Mouse (Mus musculus) heart, adult 2 months (tissue): Measurements from ENCODE around the gene Kremen2. TPM values are rescaled to one million over a fixed set of nuclear protein-coding genes. Genes with fewer than 3 reads are reported as not detected.

Experiments used
- DNase-seq, 2 experiments: peaks; one replicate each; pipeline ENCODE4 v3.0.0; 2021
- H3K27ac ChIP-seq: fragments of 200-600 bp; 2 replicates; pipeline ENCODE4 v1.8.1; 2022
- H3K27me3 ChIP-seq: fragments of 200-500 bp; 2 replicates; pipeline ENCODE4 v1.6.1; 2012; ENCODE audit warnings: mild to moderate bottlenecking, low read length, inconsistent platforms, mixed read lengths; ENCODE audit not compliant: control insufficient read depth, insufficient read depth
- H3K36me3 ChIP-seq: fragments of 200-500 bp; 2 replicates; pipeline ENCODE4 v1.6.1; 2012; ENCODE audit warnings: low read length, inconsistent platforms; ENCODE audit not compliant: control insufficient read depth, insufficient read depth
- H3K4me1 ChIP-seq: fragments of 200-500 bp; 2 replicates; pipeline ENCODE4 v1.6.1; 2011; ENCODE audit warnings: low read length; ENCODE audit not compliant: control insufficient read depth, insufficient read depth
- H3K4me3 ChIP-seq: fragments of 200-600 bp; 2 replicates; pipeline ENCODE4 v1.8.1; 2022
- H3K79me2 ChIP-seq: fragments of 200-500 bp; replicated peaks from 2 replicates; pipeline ENCODE4 v1.6.1; 2012; ENCODE audit warnings: mild to moderate bottlenecking, inconsistent platforms, low read length, moderate library complexity, mixed read lengths; ENCODE audit not compliant: control insufficient read depth, insufficient read depth
- H3K9ac ChIP-seq: fragments of 200-500 bp; 2 replicates; pipeline ENCODE4 v1.6.1; 2012; ENCODE audit warnings: low read depth, mild to moderate bottlenecking, control low read depth, inconsistent platforms, low read length, mixed read lengths
- CTCF ChIP-seq: fragments of 200-600 bp; IDR thresholded peaks from 2 replicates; pipeline ENCODE4 v1.8.1; 2022; ENCODE audit warnings: antibody characterized with exemption, mild to moderate bottlenecking, moderate library complexity
- EP300 ChIP-seq: fragments of 200-500 bp; IDR thresholded peaks from 2 replicates; pipeline ENCODE4 v1.6.1; 2011; ENCODE audit warnings: low read depth, low read length, control low read depth; ENCODE audit not compliant: insufficient read depth
- POLR2A ChIP-seq: fragments of 200-500 bp; IDR thresholded peaks from 2 replicates; pipeline ENCODE4 v1.6.1; 2011; ENCODE audit warnings: mild to moderate bottlenecking, low read depth, low read length, control low read depth; ENCODE audit not compliant: insufficient read depth
- WGBS: fragments of 180-500 bp; shearing (Covaris S2); methylation state at CpG from one replicate; pipeline ENCODE4 v1.1.7; 2018; 5-methylcytosine and 5-hydroxymethylcytosine counted together
- intact Hi-C: fragments of 180-260 bp; cut with DNase I; formaldehyde crosslinking; loops from one replicate; pipeline ENCODE4 v1.15.1; 2025
- polyA plus RNA-seq: library from polyadenylated mRNA; depleted of rRNA; stranded (reverse); fragments of >200 nt; gene quantifications from 2 replicates; pipeline ENCODE4 v1.2.3, GENCODE M21; 2012
- total RNA-seq, 2 experiments: library from RNA; stranded (reverse); gene quantifications; 2 replicates each; pipeline ENCODE4 v1.2.3; 2021

Kremen2 gene
- total and polyA plus RNA-seq, 3 experiments: 0.27 TPM; not detected in 2

GRCm38 (mm10) chr17:23725477-23725876, 20.2 kb downstream of the Kremen2 start:
- Histone ChIP-seq H3K27ac (peak overlapping the region; percentile 86; the same call in 1 of the 2 replicates), H3K9ac (no peak overlapping the region; the same call in 1 of the 2 replicates), H3K27me3 (no peaks in the 10 kb centered on the region), H3K4me1 (peaks cover 3% of the 10 kb centered on the region), H3K36me3 (no peaks in the 10 kb centered on the region), H3K79me2 (no peaks in the 10 kb centered on the region), H3K4me3 (peak overlapping the region; percentile 91; the same call in 1 of the 2 replicates)
- TF ChIP-seq POLR2A (no peak), EP300 (no peak), CTCF (no peak)
- DNase-seq: no peak
- 53% methylated on average over 4 of the region's 4 CpGs for WGBS
- intact Hi-C loops: no loop called here

GRCm38 (mm10) chr17:23722376-23723125, 23.1 kb downstream of the Kremen2 start, which contains the start of gene 1520401A03Rik:
Gene 1520401A03Rik (minus strand): TSS chr17:23722783.
- DNase-seq: no peak
- TF ChIP-seq EP300 (no peak), POLR2A (no peak), CTCF (no peak)
- H3K27me3 ChIP-seq: no peaks in the 10 kb centered on the region
- no peaks in the 10 kb centered on the region for H3K79me2 ChIP-seq
- H3K4me1 ChIP-seq: peaks cover 3% of the 10 kb centered on the region
- H3K9ac ChIP-seq: no peak within 1 kb of the TSS
- H3K4me3 ChIP-seq: no peak within 1 kb of the TSS
- no peak within 1 kb of the TSS for H3K27ac ChIP-seq
- WGBS: 65% methylated on average over 7 of the region's 7 CpGs
- no peaks in the 10 kb centered on the region for H3K36me3 ChIP-seq
- intact Hi-C loops: no loop called here

GRCm38 (mm10) chr17:23721886-23722285, 23.7 kb downstream of the Kremen2 start:
- no peak overlapping the region for H3K4me3 ChIP-seq

GRCm38 (mm10) chr17:23719455-23719854, 26.2 kb downstream of the Kremen2 start:
- intact Hi-C loops: no loop called here
- H3K27ac ChIP-seq: no peak overlapping the region
- no peak overlapping the region for H3K4me3 ChIP-seq
- no peak for DNase-seq
- WGBS: 29% methylated on average over 1 of the region's 1 CpGs
- no peaks in the 10 kb centered on the region for H3K36me3 ChIP-seq
- no peaks in the 10 kb centered on the region for H3K27me3 ChIP-seq
- no peaks in the 10 kb centered on the region for H3K4me1 ChIP-seq
- H3K9ac ChIP-seq: no peak overlapping the region
- H3K79me2 ChIP-seq: no peaks in the 10 kb centered on the region
- TF ChIP-seq CTCF (no peak), EP300 (no peak), POLR2A (no peak)

More at GRCm38 (mm10) chr17:23721886-23722285, 23.7 kb downstream of the Kremen2 start:
- no peaks in the 10 kb centered on the region for H3K27me3 ChIP-seq
- no peaks in the 10 kb centered on the region for H3K79me2 ChIP-seq
- intact Hi-C loops: no loop called here
- WGBS: 93% methylated on average over 2 of the region's 2 CpGs
- H3K4me1 ChIP-seq: peaks cover 3% of the 10 kb centered on the region
- H3K9ac ChIP-seq: no peak overlapping the region
- DNase-seq: no peak
- H3K27ac ChIP-seq: no peak overlapping the region
- no peaks in the 10 kb centered on the region for H3K36me3 ChIP-seq
- no peak for TF ChIP-seq CTCF
- no peak for TF ChIP-seq EP300
- TF ChIP-seq POLR2A: no peak

- Histone ChIP-seq H3K36me3 (no peaks in the 10 kb centered on the region), H3K4me3 (no peak overlapping the region), H3K4me1 (no peaks in the 10 kb centered on the region), H3K27me3 (no peaks in the 10 kb centered on the region), H3K9ac (no peak overlapping the region), H3K27ac (no peak overlapping the region), H3K79me2 (no peaks in the 10 kb centered on the region)
- DNase-seq: no peak
- WGBS: 56% methylated on average over 2 of the region's 2 CpGs
- intact Hi-C loops: no loop called here
- TF ChIP-seq EP300 (no peak), CTCF (no peak), POLR2A (no peak)
Observed at GRCm38 (mm10) chr17:23717003-23717402, 28.6 kb downstream of the Kremen2 start.

GRCm38 (mm10) chr17:23706212-23706611, 39.4 kb downstream of the Kremen2 start:
- 4% methylated on average over 3 of the region's 3 CpGs for WGBS
- H3K4me3 ChIP-seq: no peak overlapping the region
- H3K27me3 ChIP-seq: no peaks in the 10 kb centered on the region
- no peaks in the 10 kb centered on the region for H3K79me2 ChIP-seq
- TF ChIP-seq CTCF (peak; percentile 96), EP300 (no peak), POLR2A (no peak)
- DNase-seq: peak; percentile 64 to 81
- no peaks in the 10 kb centered on the region for H3K36me3 ChIP-seq
- no peak overlapping the region for H3K27ac ChIP-seq
- no peak overlapping the region for H3K9ac ChIP-seq
- H3K4me1 ChIP-seq: no peaks in the 10 kb centered on the region
- intact Hi-C loops: loop anchor here (2.0 kb wide), 1 partner anchor 45 kb away; the partner anchor contains the start of gene Bicdl2
